Mouse (Mus musculus): ENCODE measurements at regions not wholly inside any gene's neighbourhood (a gene's known extent, or its start where the extent isn't known, plus 50 kb on each side); places are given as distances from the start of the nearest gene placed in this dataset.

DNA sequence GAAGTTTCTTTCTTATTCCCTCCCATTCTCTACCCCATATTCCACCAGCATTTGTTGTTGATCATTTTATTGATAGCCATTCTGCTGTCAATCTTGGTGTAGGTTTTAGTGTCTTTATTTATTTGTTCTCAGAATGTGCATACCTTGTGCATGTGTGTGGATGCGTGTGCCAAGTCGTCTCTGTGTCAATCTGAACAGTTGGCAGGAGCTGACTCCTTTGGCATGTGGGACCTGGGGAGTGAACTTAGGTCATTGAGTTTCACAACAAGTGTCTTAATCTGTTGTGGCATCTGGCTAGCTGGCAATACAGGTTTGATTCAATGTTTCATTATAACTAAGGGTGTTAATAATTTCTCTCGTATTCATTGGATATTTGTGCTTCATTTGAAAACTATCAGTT is 629.3 kb downstream of the Sqor start:
- no peaks in the 10 kb centered on the region for H3K4me1 ChIP-seq (ENCODE audit: control insufficient read depth, insufficient read depth, low read length)
- no peak overlapping the region for H3K9ac ChIP-seq (replicated peaks; ENCODE audit: low read length)
- H3K4me2 ChIP-seq (ENCODE audit: low read depth, low read length), result no peak overlapping the region
- 93% methylated on average over 3 of the region's 3 CpGs for WGBS
- H3K27ac ChIP-seq (replicated peaks; ENCODE audit: low read depth, low read length), result no peak overlapping the region
- no peaks in the 10 kb centered on the region for H3K9me3 ChIP-seq (replicated peaks; ENCODE audit: control insufficient read depth, low read length)
- no peak overlapping the region for H3K4me3 ChIP-seq (ENCODE audit: low read depth, low read length)
- DNase-seq (ENCODE audit: low spot score), result no peak
- no peak for ATAC-seq (replicated peaks; ENCODE audit: insufficient number of reproducible peaks, low FRiP score, low TSS enrichment, low read depth)
- no peaks in the 10 kb centered on the region for H3K27me3 ChIP-seq (ENCODE audit: control insufficient read depth, insufficient read depth, low read length)
- H3K36me3 ChIP-seq (replicated peaks; ENCODE audit: control insufficient read depth, insufficient read depth, low read depth, low read length), result no peaks in the 10 kb centered on the region

DNA sequence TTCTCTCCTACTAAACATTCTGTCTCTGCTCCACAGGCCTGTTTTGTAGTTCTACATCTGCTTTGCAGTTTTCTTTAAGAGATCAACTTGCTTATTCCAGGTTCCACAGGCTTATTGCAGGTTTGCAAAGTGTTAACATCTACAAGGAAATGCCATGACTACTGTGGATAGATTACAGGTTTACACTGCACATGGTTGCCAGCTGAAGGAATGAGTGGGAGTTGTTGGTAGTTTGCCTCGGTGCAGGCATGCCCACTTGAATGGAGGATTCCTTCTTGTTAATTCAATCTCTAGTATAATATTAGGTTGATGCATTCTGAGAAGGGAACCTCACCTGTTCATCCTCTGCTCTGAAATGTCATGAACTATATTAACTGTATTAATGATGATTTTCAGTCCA is 632.5 kb downstream of the Sqor start:
- 61% methylated on average over 1 of the region's 1 CpGs for WGBS
- H3K4me1 ChIP-seq (ENCODE audit: control insufficient read depth, insufficient read depth, low read length), result no peaks in the 10 kb centered on the region
- H3K4me3 ChIP-seq (ENCODE audit: low read depth, low read length), result no peak overlapping the region
- H3K27me3 ChIP-seq (ENCODE audit: control insufficient read depth, insufficient read depth, low read length), result no peaks in the 10 kb centered on the region
- no peak overlapping the region for H3K9ac ChIP-seq (replicated peaks; ENCODE audit: low read length)
- DNase-seq (ENCODE audit: low spot score) (no peak), ATAC-seq (replicated peaks; ENCODE audit: insufficient number of reproducible peaks, low FRiP score, low TSS enrichment, low read depth) (no peak)
- no peaks in the 10 kb centered on the region for H3K36me3 ChIP-seq (replicated peaks; ENCODE audit: control insufficient read depth, insufficient read depth, low read depth, low read length)
- H3K4me2 ChIP-seq (ENCODE audit: low read depth, low read length), result no peak overlapping the region
- H3K27ac ChIP-seq (replicated peaks; ENCODE audit: low read depth, low read length), result no peak overlapping the region
- no peaks in the 10 kb centered on the region for H3K9me3 ChIP-seq (replicated peaks; ENCODE audit: control insufficient read depth, low read length)

DNA sequence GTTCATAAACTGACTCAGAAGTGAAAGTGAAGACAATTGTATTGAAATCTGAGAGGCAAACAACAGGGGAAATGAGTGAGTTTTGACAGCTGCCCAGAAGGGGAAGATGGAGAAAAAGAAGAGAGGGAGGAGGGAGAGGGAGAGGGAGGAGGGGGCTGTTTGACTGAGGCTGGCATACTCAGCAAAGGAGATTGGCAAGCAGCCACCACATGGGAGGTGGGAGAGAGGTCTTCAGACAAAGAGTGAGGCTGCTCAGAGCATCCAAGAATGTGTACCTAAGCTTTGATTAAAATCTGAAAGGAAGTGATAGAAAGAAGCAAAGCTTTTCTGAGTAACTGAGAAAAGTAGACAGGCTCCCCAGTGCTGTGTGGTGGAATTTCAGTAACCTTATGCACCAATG is 636.0 kb downstream of the Sqor start:
- no peaks in the 10 kb centered on the region for H3K27me3 ChIP-seq (ENCODE audit: control insufficient read depth, insufficient read depth, low read length)

GRCm38 (mm10) chr2:123409075-123409474 is 644.0 kb downstream of the Sqor start:
- no peak overlapping the region for H3K9ac ChIP-seq (replicated peaks; ENCODE audit: low read length)
- no peak overlapping the region for H3K27ac ChIP-seq (replicated peaks; ENCODE audit: low read depth, low read length)
- no peaks in the 10 kb centered on the region for H3K9me3 ChIP-seq (replicated peaks; ENCODE audit: control insufficient read depth, low read length)
- DNase-seq (ENCODE audit: low spot score), result no peak
- H3K27me3 ChIP-seq (ENCODE audit: control insufficient read depth, insufficient read depth, low read length), result no peaks in the 10 kb centered on the region
- H3K4me2 ChIP-seq (ENCODE audit: low read depth, low read length), result no peak overlapping the region
- ATAC-seq (replicated peaks; ENCODE audit: insufficient number of reproducible peaks, low FRiP score, low TSS enrichment, low read depth), result no peak
- no peaks in the 10 kb centered on the region for H3K4me1 ChIP-seq (ENCODE audit: control insufficient read depth, insufficient read depth, low read length)
- H3K4me3 ChIP-seq (ENCODE audit: low read depth, low read length), result no peak overlapping the region
- 75% methylated on average over 3 of the region's 3 CpGs for WGBS
- no peaks in the 10 kb centered on the region for H3K36me3 ChIP-seq (replicated peaks; ENCODE audit: control insufficient read depth, insufficient read depth, low read depth, low read length)

More for the DNA sequence above, 636.0 kb downstream of the Sqor start:
- DNase-seq (ENCODE audit: low spot score), result no peak
- Histone ChIP-seq H3K4me1 (ENCODE audit: control insufficient read depth, insufficient read depth, low read length) (no peaks in the 10 kb centered on the region), H3K36me3 (replicated peaks; ENCODE audit: control insufficient read depth, insufficient read depth, low read depth, low read length) (no peaks in the 10 kb centered on the region), H3K27ac (replicated peaks; ENCODE audit: low read depth, low read length) (no peak overlapping the region), H3K9ac (replicated peaks; ENCODE audit: low read length) (no peak overlapping the region), H3K4me2 (ENCODE audit: low read depth, low read length) (no peak overlapping the region), H3K4me3 (ENCODE audit: low read depth, low read length) (no peak overlapping the region), H3K9me3 (replicated peaks; ENCODE audit: control insufficient read depth, low read length) (no peaks in the 10 kb centered on the region)
- no peak for ATAC-seq (replicated peaks; ENCODE audit: insufficient number of reproducible peaks, low FRiP score, low TSS enrichment, low read depth)

DNA sequence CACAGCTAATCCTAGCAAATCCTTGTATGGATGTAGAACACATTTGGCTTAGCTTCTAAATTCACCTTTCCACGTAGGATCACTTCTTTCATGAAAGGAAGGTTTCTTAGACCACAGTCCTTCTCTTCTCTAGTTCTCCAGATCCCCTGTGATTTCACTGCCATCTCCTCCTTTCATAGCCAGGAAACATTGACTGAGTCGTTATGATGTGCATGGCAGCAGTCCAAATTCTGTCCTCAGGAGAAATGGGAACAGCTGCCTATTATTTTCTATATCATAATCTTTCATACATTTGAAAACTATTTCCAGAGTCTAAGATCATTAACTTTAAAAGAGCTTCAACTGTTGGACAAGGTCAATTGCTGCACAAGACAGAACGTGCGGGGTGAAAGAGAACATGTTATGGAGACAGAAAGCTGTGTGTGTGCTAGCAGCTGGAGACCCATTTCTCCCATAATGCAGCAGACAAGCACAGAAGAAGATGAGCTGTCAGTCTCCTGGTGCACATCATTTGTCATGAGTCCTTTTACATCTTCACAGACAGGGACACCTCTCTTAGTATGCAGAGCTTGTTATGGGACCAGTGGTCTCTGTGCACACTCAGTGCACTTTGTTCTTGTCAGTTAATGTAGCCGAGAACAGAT is 631.6 kb upstream of the Sema6d start:
- no peaks in the 10 kb centered on the region for H3K27me3 ChIP-seq (ENCODE audit: control insufficient read depth, insufficient read depth, low read length)
- no peak overlapping the region for H3K9ac ChIP-seq (replicated peaks; ENCODE audit: low read length)
- DNase-seq (ENCODE audit: low spot score) (no peak), ATAC-seq (replicated peaks; ENCODE audit: insufficient number of reproducible peaks, low FRiP score, low TSS enrichment, low read depth) (no peak)
- 66% methylated on average over 5 of the region's 5 CpGs for WGBS
- no peaks in the 10 kb centered on the region for H3K9me3 ChIP-seq (replicated peaks; ENCODE audit: control insufficient read depth, low read length)
- H3K27ac ChIP-seq (replicated peaks; ENCODE audit: low read depth, low read length), result no peak overlapping the region
- no peaks in the 10 kb centered on the region for H3K4me1 ChIP-seq (ENCODE audit: control insufficient read depth, insufficient read depth, low read length)
- H3K4me2 ChIP-seq (ENCODE audit: low read depth, low read length), result no peak overlapping the region
- H3K36me3 ChIP-seq (replicated peaks; ENCODE audit: control insufficient read depth, insufficient read depth, low read depth, low read length), result no peaks in the 10 kb centered on the region
- no peak overlapping the region for H3K4me3 ChIP-seq (ENCODE audit: low read depth, low read length)

DNA sequence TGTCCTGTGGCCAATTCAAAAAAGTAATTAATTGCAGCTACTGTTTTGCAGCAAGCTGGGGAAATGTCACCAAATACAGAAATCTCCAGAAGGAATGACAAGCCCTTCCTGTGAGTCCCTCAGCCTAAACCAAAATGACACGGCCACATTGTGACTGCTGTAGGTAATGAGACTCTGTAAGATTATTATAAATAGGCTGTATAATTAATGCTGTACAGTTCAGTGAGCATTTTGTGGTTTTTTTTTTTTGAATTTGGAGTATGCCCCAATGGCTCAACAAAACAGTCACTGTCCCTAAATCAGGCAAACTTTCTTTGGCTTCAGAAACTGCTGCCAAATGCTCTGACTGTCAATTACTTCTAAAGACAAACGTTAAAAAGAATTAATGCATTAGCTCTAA is 615.9 kb upstream of the Sema6d start:
- Histone ChIP-seq H3K9ac (replicated peaks; ENCODE audit: low read length) (no peak overlapping the region), H3K4me2 (ENCODE audit: low read depth, low read length) (no peak overlapping the region), H3K4me1 (ENCODE audit: control insufficient read depth, insufficient read depth, low read length) (no peaks in the 10 kb centered on the region), H3K9me3 (replicated peaks; ENCODE audit: control insufficient read depth, low read length) (no peaks in the 10 kb centered on the region), H3K4me3 (ENCODE audit: low read depth, low read length) (no peak overlapping the region), H3K36me3 (replicated peaks; ENCODE audit: control insufficient read depth, insufficient read depth, low read depth, low read length) (no peaks in the 10 kb centered on the region), H3K27me3 (ENCODE audit: control insufficient read depth, insufficient read depth, low read length) (no peaks in the 10 kb centered on the region), H3K27ac (replicated peaks; ENCODE audit: low read depth, low read length) (no peak overlapping the region)
- ATAC-seq (replicated peaks; ENCODE audit: insufficient number of reproducible peaks, low FRiP score, low TSS enrichment, low read depth) (no peak), DNase-seq (ENCODE audit: low spot score) (no peak)
- WGBS, result 69% methylated on average over 2 of the region's 2 CpGs

GRCm38 (mm10) chr2:123486681-123487080 is 603.1 kb upstream of the Sema6d start:
- H3K4me2 ChIP-seq (ENCODE audit: low read depth, low read length), result no peak overlapping the region
- no peak overlapping the region for H3K9ac ChIP-seq (replicated peaks; ENCODE audit: low read length)
- DNase-seq (ENCODE audit: low spot score), result no peak
- no peaks in the 10 kb centered on the region for H3K4me1 ChIP-seq (ENCODE audit: control insufficient read depth, insufficient read depth, low read length)
- no peak overlapping the region for H3K4me3 ChIP-seq (ENCODE audit: low read depth, low read length)
- WGBS, result 45% methylated on average over 1 of the region's 1 CpGs
- no peak overlapping the region for H3K27ac ChIP-seq (replicated peaks; ENCODE audit: low read depth, low read length)
- H3K27me3 ChIP-seq (ENCODE audit: control insufficient read depth, insufficient read depth, low read length), result no peaks in the 10 kb centered on the region
- no peaks in the 10 kb centered on the region for H3K9me3 ChIP-seq (replicated peaks; ENCODE audit: control insufficient read depth, low read length)
- no peak for ATAC-seq (replicated peaks; ENCODE audit: insufficient number of reproducible peaks, low FRiP score, low TSS enrichment, low read depth)
- H3K36me3 ChIP-seq (replicated peaks; ENCODE audit: control insufficient read depth, insufficient read depth, low read depth, low read length), result no peaks in the 10 kb centered on the region

DNA sequence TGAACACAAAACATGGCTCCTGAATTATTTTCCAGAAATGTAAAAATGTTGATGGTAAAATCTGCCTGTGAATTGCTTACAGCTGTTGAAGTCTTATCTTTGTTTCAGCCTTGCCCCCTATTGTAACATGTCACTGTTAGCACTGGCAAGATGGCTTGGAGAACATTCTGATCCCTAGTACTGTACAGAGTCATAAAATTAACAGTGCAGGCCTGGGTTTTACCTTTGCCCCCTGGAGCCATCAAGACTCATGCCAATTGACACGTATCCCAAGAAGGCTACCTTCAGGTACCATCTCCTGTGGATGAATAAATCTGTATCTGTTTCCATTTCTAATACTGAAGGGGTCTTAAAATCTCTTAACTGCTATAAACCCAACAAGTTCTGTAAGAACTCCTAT is 583.6 kb upstream of the Sema6d start:
- Histone ChIP-seq H3K4me3 (ENCODE audit: low read depth, low read length) (no peak overlapping the region), H3K9ac (replicated peaks; ENCODE audit: low read length) (no peak overlapping the region), H3K4me1 (ENCODE audit: control insufficient read depth, insufficient read depth, low read length) (no peaks in the 10 kb centered on the region), H3K36me3 (replicated peaks; ENCODE audit: control insufficient read depth, insufficient read depth, low read depth, low read length) (no peaks in the 10 kb centered on the region), H3K4me2 (ENCODE audit: low read depth, low read length) (no peak overlapping the region), H3K9me3 (replicated peaks; ENCODE audit: control insufficient read depth, low read length) (no peaks in the 10 kb centered on the region), H3K27me3 (ENCODE audit: control insufficient read depth, insufficient read depth, low read length) (no peaks in the 10 kb centered on the region), H3K27ac (replicated peaks; ENCODE audit: low read depth, low read length) (no peak overlapping the region)
- DNase-seq (ENCODE audit: low spot score) (no peak), ATAC-seq (replicated peaks; ENCODE audit: insufficient number of reproducible peaks, low FRiP score, low TSS enrichment, low read depth) (no peak)
- 70% methylated on average over 1 of the region's 1 CpGs for WGBS

Measured in embryonic facial prominence, embryonic 11.5 days (tissue).